Mouse (Mus musculus): ENCODE measurements around the gene Olfr1378.

DNA sequence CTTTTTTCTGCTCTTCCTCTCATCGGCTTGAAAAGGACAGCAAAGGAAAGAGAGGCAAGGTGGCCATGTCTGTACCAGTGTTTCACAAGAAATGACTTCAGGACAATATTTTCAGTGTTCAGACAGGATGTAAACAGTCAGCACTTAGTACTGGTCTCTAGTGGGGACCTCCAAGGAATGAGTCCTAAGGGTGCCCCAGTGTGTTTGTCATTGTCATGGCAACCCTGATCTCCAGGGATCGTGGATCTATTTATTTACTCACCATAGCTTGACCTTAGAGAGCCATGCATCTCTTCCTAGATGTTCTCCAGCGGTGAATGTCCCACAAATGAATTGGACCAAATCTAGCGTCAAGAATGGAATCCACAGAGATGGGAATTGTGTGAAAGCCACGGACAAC is 37.0 kb downstream of the Olfr1378 start, which contains the start of gene Olfr51:
- TF ChIP-seq CTCF (IDR thresholded peaks at IDR 0.05; ENCODE audit: borderline replicate concordance, extremely low read depth, insufficient read depth, insufficient read length) (no peak), POLR2A (IDR thresholded peaks at IDR 0.05; ENCODE audit: borderline replicate concordance, extremely low read depth, insufficient read depth, insufficient read length, poor library complexity, severe bottlenecking) (no peak)
